Mouse (Mus musculus) stomach, postnatal 0 days (tissue): ENCODE measurements at regions not wholly inside any gene's neighbourhood (a gene's known extent, or its start where the extent isn't known, plus 50 kb on each side); places are given as distances from the start of the nearest gene placed in this dataset.
"Not testable (repeated sequence)": the region's sequence is repeated elsewhere in the genome, so short reads cannot be mapped to it uniquely, and the experiment has no call there.

ENCODE experiments used
- ATAC-seq: fragments of 200-750 bp; cut with Nextera tagmentation; 2 replicates; pipeline ENCODE4 v1.8.0; 2017; ENCODE audit not compliant: low FRiP score, low TSS enrichment
- DNase-seq: peaks from one replicate; pipeline ENCODE4 v3.0.0-alpha.2; 2016; ENCODE audit warnings: low spot score
- H3K27ac ChIP-seq: fragments of 300-500 bp; sonication (generic); replicated peaks from 2 replicates; pipeline ENCODE4 v1.5.1; 2014; ENCODE audit warnings: mild to moderate bottlenecking, control low read depth
- H3K27me3 ChIP-seq: fragments of 300-500 bp; sonication (generic); 2 replicates; pipeline ENCODE4 v1.6.1; 2014; ENCODE audit warnings: low read length; ENCODE audit not compliant: control insufficient read depth, insufficient read depth
- H3K36me3 ChIP-seq: fragments of 300-500 bp; sonication (generic); 2 replicates; pipeline ENCODE4 v1.6.1; 2014; ENCODE audit warnings: low read length, mixed read lengths; ENCODE audit not compliant: control insufficient read depth, insufficient read depth
- H3K4me1 ChIP-seq: fragments of 300-500 bp; sonication (generic); replicated peaks from 2 replicates; pipeline ENCODE4 v1.6.1; 2014; ENCODE audit warnings: antibody characterized with exemption; ENCODE audit not compliant: control insufficient read depth, insufficient read depth
- H3K4me2 ChIP-seq: fragments of 300-500 bp; sonication (generic); replicated peaks from 2 replicates; pipeline ENCODE4 v1.6.1; 2014; ENCODE audit warnings: low read depth, mild to moderate bottlenecking, control low read depth, moderate library complexity
- H3K4me3 ChIP-seq: fragments of 300-500 bp; sonication (generic); 2 replicates; pipeline ENCODE4 v1.5.1; 2014; ENCODE audit warnings: low read depth, low read length, control low read depth
- H3K9ac ChIP-seq: fragments of 300-500 bp; sonication (generic); 2 replicates; pipeline ENCODE4 v1.6.1; 2014; ENCODE audit warnings: mild to moderate bottlenecking, low read length, control low read depth, mixed read lengths
- H3K9me3 ChIP-seq: fragments of 300-500 bp; sonication (generic); 2 replicates; pipeline ENCODE4 v1.6.1; 2016; ENCODE audit warnings: low read length; ENCODE audit not compliant: control insufficient read depth
- CTCF ChIP-seq: IDR thresholded peaks from 2 replicates; pipeline ENCODE4 v1.5.1; 2016; ENCODE audit warnings: antibody characterized with exemption, low read depth, mild to moderate bottlenecking, moderate library complexity
- EP300 ChIP-seq: optimal IDR thresholded peaks from 2 replicates; pipeline ENCODE3; 2016; ENCODE audit warnings: antibody characterized with exemption
- WGBS: fragments of 180-500 bp; shearing (Covaris S2); extraction: QIAGEN DNeasy Blood & Tissue Kit; methylation state at CpG from one replicate; pipeline ENCODE4 v1.1.7; 2014; 5-methylcytosine and 5-hydroxymethylcytosine counted together

DNA sequence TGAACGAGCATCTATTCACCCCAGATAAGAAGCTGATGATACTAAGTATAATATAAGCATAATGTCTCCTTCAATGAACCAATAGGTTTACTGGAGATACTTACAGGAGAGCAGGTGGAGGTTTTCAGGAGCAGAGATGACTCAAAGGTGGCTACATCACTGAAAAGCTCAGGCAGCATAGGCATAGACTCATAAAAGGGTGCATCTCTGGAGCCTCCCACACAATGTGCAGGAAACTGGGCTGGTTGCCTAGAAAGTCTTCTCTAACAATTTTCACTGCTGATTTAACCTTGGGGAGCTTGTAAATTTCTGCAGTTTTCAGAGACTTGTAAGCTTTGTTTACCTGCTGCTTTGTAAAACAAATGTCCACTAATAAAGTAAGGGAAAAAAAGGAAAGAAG, 251.8 kb downstream of the Dad1 start:
- no peaks in the 10 kb centered on the region for H3K4me1 ChIP-seq
- no peak for TF ChIP-seq CTCF
- TF ChIP-seq EP300, result no peak
- ATAC-seq (no peak), DNase-seq (no peak)
- H3K36me3 ChIP-seq, result no peaks in the 10 kb centered on the region
- H3K27me3 ChIP-seq, result no peaks in the 10 kb centered on the region
- H3K4me3 ChIP-seq, result no peak overlapping the region
- 70% methylated on average over 1 of the region's 1 CpGs for WGBS
- no peak overlapping the region for H3K4me2 ChIP-seq
- H3K27ac ChIP-seq, result no peak overlapping the region
- no peaks in the 10 kb centered on the region for H3K9me3 ChIP-seq
- no peak overlapping the region for H3K9ac ChIP-seq

DNA sequence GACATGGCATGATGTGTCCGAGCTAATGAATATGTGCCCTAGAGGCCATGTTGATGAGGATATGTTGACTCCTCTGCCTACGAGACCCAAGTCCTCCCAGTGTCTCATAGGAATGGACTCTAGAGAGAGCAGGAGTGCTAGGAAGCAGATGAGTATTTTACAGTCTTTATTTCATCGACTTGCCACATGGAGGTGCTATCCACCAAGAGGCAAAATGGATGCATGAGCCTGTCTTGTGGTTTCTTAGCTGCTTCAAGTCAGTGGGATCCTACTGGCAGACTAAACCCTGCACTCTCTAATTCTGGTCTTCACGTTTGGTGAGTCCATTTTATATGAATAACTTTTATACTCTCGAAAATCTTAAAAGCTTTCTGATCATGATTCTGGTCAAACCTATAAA, 253.4 kb downstream of the Dad1 start:
- WGBS, result 77% methylated on average over 5 of the region's 5 CpGs
- Histone ChIP-seq H3K9ac (no peak overlapping the region), H3K4me1 (no peaks in the 10 kb centered on the region), H3K27ac (no peak overlapping the region), H3K27me3 (no peaks in the 10 kb centered on the region), H3K9me3 (no peaks in the 10 kb centered on the region), H3K36me3 (no peaks in the 10 kb centered on the region), H3K4me3 (no peak overlapping the region), H3K4me2 (no peak overlapping the region)
- no peak for DNase-seq
- no peak for ATAC-seq
- TF ChIP-seq EP300, result no peak
- peak; percentile 12; the same call in 1 of the 2 replicates for TF ChIP-seq CTCF

DNA sequence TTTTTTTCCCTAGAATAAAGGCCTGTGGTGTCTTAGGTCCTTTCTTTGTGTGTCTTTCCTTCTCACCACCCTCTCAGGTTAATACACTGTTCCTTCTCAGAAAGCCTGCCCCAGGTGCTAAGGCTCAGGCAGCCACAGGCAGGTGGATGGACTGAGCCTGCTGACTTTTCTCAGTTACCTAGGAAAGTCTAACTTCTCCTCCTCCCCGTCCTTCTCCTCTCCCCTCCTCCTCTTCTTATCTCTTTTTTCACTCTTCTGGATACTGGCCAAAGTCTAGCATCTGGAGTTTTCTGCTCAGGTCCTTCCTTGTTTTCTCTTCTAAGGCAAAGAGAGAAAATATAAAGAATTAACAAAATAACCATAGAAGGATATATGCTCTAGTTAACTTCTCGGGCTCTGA, 260.5 kb downstream of the Dad1 start:
- no peak for ATAC-seq
- Histone ChIP-seq H3K4me1 (no peaks in the 10 kb centered on the region), H3K27ac (no peak overlapping the region), H3K9ac (no peak overlapping the region), H3K36me3 (no peaks in the 10 kb centered on the region), H3K4me3 (no peak overlapping the region), H3K9me3 (no peaks in the 10 kb centered on the region), H3K27me3 (no peaks in the 10 kb centered on the region), H3K4me2 (no peak overlapping the region)
- WGBS, result 38% methylated on average over 2 of the region's 2 CpGs
- DNase-seq, result no peak
- TF ChIP-seq EP300 (no peak), CTCF (no peak)

- 60% methylated on average over 11 of the region's 11 CpGs for WGBS
- H3K4me3 ChIP-seq, result no peak overlapping the region
- ATAC-seq (no peak), DNase-seq (no peak)
- no peaks in the 10 kb centered on the region for H3K27me3 ChIP-seq
- H3K9ac ChIP-seq, result no peak overlapping the region
- H3K4me1 ChIP-seq, result no peaks in the 10 kb centered on the region
- TF ChIP-seq EP300 (no peak), CTCF (no peak)
- no peaks in the 10 kb centered on the region for H3K36me3 ChIP-seq
- no peak overlapping the region for H3K4me2 ChIP-seq
- no peak overlapping the region for H3K27ac ChIP-seq
- H3K9me3 ChIP-seq, result no peaks in the 10 kb centered on the region
Observed at GRCm38 (mm10) chr14:53992712-53993286, 261.1 kb downstream of the Dad1 start.

- no peak for TF ChIP-seq CTCF
- TF ChIP-seq EP300, result no peak
- ATAC-seq (no peak), DNase-seq (no peak)
- Histone ChIP-seq H3K9me3 (no peaks in the 10 kb centered on the region), H3K36me3 (no peaks in the 10 kb centered on the region), H3K27me3 (no peaks in the 10 kb centered on the region), H3K27ac (no peak overlapping the region), H3K9ac (no peak overlapping the region), H3K4me2 (no peak overlapping the region), H3K4me1 (no peaks in the 10 kb centered on the region), H3K4me3 (no peak overlapping the region)
- WGBS, result 48% methylated on average over 4 of the region's 4 CpGs
Observed at GRCm38 (mm10) chr14:53991390-53991789, 262.5 kb downstream of the Dad1 start.

GRCm38 (mm10) chr14:53980771-53981170, 273.1 kb downstream of the Dad1 start:
- no peak for TF ChIP-seq CTCF
- TF ChIP-seq EP300, result no peak

DNA sequence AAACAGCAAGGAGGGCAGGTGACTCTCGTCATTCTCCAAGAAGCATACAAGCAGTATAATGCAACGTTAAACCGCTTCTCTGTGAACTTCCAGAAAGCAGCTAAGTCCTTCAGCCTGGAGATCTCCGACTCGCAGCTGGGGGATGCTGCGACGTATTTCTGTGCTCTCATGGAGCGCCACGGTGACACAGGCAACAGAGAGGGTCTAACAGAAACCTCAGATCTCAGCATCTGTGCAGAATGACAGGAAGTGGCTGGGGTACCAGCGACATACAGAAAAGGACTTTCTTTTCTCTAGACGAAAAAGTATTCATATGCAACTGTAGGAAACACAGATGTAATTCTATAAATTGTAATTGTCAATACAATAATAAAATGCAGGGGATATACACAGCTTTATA, 292.5 kb downstream of the Dad1 start:
- not testable (repeated sequence) for H3K9ac ChIP-seq, H3K27me3 ChIP-seq, H3K4me2 ChIP-seq, H3K4me1 ChIP-seq, H3K36me3 ChIP-seq, H3K9me3 ChIP-seq, DNase-seq, ATAC-seq, H3K4me3 ChIP-seq, H3K27ac ChIP-seq
- WGBS, result 63% methylated on average over 8 of the region's 11 CpGs

More at GRCm38 (mm10) chr14:53980771-53981170, 273.1 kb downstream of the Dad1 start:
- no peaks in the 10 kb centered on the region for H3K36me3 ChIP-seq
- WGBS, result 55% methylated on average over 5 of the region's 5 CpGs
- no peak overlapping the region for H3K4me2 ChIP-seq
- no peak for DNase-seq
- no peaks in the 10 kb centered on the region for H3K4me1 ChIP-seq
- no peak overlapping the region for H3K4me3 ChIP-seq
- ATAC-seq, result no peak
- no peak overlapping the region for H3K27ac ChIP-seq
- H3K27me3 ChIP-seq, result no peaks in the 10 kb centered on the region
- H3K9ac ChIP-seq, result no peak overlapping the region
- no peaks in the 10 kb centered on the region for H3K9me3 ChIP-seq
